ENCODE assay signal across 8 mouse cellular contexts in genomic region chr3:121722971-121723844, GRCm38 (mm10). TPM values are rescaled to one million over a fixed set of nuclear protein-coding genes. Genes with fewer than 3 reads are reported as not detected.
DNase-seq lines count a peak whose midpoint lies in the region; ATAC-seq and TF ChIP-seq lines count a peak whose summit lies in the region.

TSS of gene F3 (plus strand) at chr3:121723537.

- H3K9ac ChIP-seq in hindbrain, embryonic 11.5 days (ENCODE audit: low read depth, low read length): peak within 1 kb of the TSS; percentile 51

- no peak within 1 kb of the TSS; the same call in 1 of the 2 replicates for H3K27ac ChIP-seq in hindbrain, embryonic 11.5 days (ENCODE audit: low read depth, low read length)

- no peak for TF ChIP-seq CTCF in G1E (IDR thresholded peaks at IDR 0.05; ENCODE audit: low read depth, low read length)

- peak within 1 kb of the TSS; percentile 23; the same call in 1 of the 2 replicates for H3K4me3 ChIP-seq in G1E (ENCODE audit: low read depth, low read length)
- peak within 1 kb of the TSS; percentile 60 for H3K4me3 ChIP-seq in hindbrain, embryonic 11.5 days (ENCODE audit: low read depth, low read length)

- H3K36me3 ChIP-seq in G1E (replicated peaks): no peaks in the 10 kb centered on the region
- no peaks in the 10 kb centered on the region for H3K36me3 ChIP-seq in hindbrain, embryonic 11.5 days (ENCODE audit: control insufficient read depth, insufficient read depth, low read length)

- peaks cover 9% of the 10 kb centered on the region for H3K9me3 ChIP-seq in G1E (replicated peaks)
- no peaks in the 10 kb centered on the region for H3K9me3 ChIP-seq in hindbrain, embryonic 11.5 days (ENCODE audit: control insufficient read depth, low read length)

- 1% methylated on average over 58 of the region's 73 CpGs for WGBS in hindbrain, embryonic 11.5 days

- peaks cover 33% of the 10 kb centered on the region for H3K27me3 ChIP-seq in G1E (ENCODE audit: insufficient read depth, low read length)
- peaks cover 9% of the 10 kb centered on the region for H3K27me3 ChIP-seq in hindbrain, embryonic 11.5 days (ENCODE audit: control insufficient read depth, insufficient read depth, low read length)

- DNase-seq in G1E (ENCODE audit: low spot score): no peak
- peak; percentile 76 for DNase-seq in cerebellum, adult 8-10 months
- peak; percentile 76 to 79 for DNase-seq in frontal cortex, postnatal 10 days (ENCODE audit: low spot score in 2 of 2)
- peak; percentile 86 for DNase-seq in hindbrain, embryonic 11.5 days (ENCODE audit: low spot score)
- DNase-seq in layer of hippocampus, postnatal 25 days (ENCODE audit: extremely low spot score in 1 of 2, low spot score in 1 of 2): peak; percentile 60 to 61
- DNase-seq in lung, postnatal 14 days: peak; percentile 86
- DNase-seq in ovary, postnatal 36 days (ENCODE audit: low spot score): peak; percentile 82
- DNase-seq in urinary bladder, adult 18-20 months (ENCODE audit: low spot score in 2 of 2): peak; percentile 74 to 79

- H3K4me2 ChIP-seq in hindbrain, embryonic 11.5 days (replicated peaks; ENCODE audit: low read depth, low read length): peak within 1 kb of the TSS; percentile 91

- peaks cover 17% of the 10 kb centered on the region for H3K4me1 ChIP-seq in G1E (ENCODE audit: insufficient read depth, low read depth, low read length)
- H3K4me1 ChIP-seq in hindbrain, embryonic 11.5 days (replicated peaks; ENCODE audit: control insufficient read depth, insufficient read depth, low read length): peaks cover 3% of the 10 kb centered on the region; the same call in 1 of the 2 replicates

- no peak for ATAC-seq in G1E (ENCODE audit: extremely low read depth, insufficient number of reproducible peaks, low FRiP score, poor library complexity, severe bottlenecking)
- ATAC-seq in hindbrain, embryonic 11.5 days (ENCODE audit: low FRiP score): peak; percentile 91

RNA-seq across cellular contexts. Expression of gene F3, which starts in this region (rescaled TPM):
- total RNA-seq in G1E (2014; fragmentation: Nextera tagmentation) (not detected in 2 replicates), G1E (2017) (not detected in 2 replicates)
- polyA plus RNA-seq in G1E (2012): not detected in 2 replicates
- 11.7 and 13.6 TPM in 2 replicates for polyA plus RNA-seq in hindbrain, embryonic 11.5 days (2014; fragmentation: Nextera tagmentation; extraction: Ambion mirVana)
- 10 to 100 TPM; 46.4 to 55.8 TPM for total RNA-seq in layer of hippocampus, postnatal 25 days (2021)

Comparison
In these comparisons a context has a peak if more than half of its experiments do, and no peak if none do; other contexts are left out.
1. RNA of gene F3 (total RNA-seq): 46.4 to 55.8 TPM in layer of hippocampus, postnatal 25 days; not detected in G1E; every median in the first group is over 10 times any median in the second.
2. RNA of gene F3 (polyA plus RNA-seq): 11.7 to 13.6 TPM in hindbrain, embryonic 11.5 days; not detected in G1E; every median in the first group is over 10 times any median in the second.